Mouse (Mus musculus) neutrophil, adult 83 days (primary cell): ENCODE results near the gene Pdxdc1. TPM values are rescaled to one million over a fixed set of nuclear protein-coding genes. Genes with fewer than 3 reads are reported as not detected.

Experiments
- total RNA-seq, 2 experiments: library from RNA; stranded (reverse); gene quantifications; one replicate each; pipeline ENCODE4 v1.2.4; 2023

Gene Pdxdc1
- total RNA-seq = 10 to 100 TPM; 38.9 to 46.2 TPM

GRCm38 (mm10) chr16:13902888-13903483, at the start of gene Pdxdc1, which contains the start of gene Mpv17l:
Gene Pdxdc1, minus strand, starts transcription at chr16:13903131.
Gene Mpv17l, plus strand, starts transcription at chr16:13903161.

GRCm38 (mm10) chr16:13818560-13819393, 84.2 kb downstream of the Pdxdc1 start, which contains the start of gene Ntan1:
Gene Ntan1, plus strand, starts transcription at chr16:13818845.

Other genes starting within 250 kb of the Pdxdc1 start
- gene Parn, start 235.0 kb downstream of the Pdxdc1 start, total RNA-seq = 10 to 100 TPM in 1 of 2 experiments, 1 to 10 TPM in 1; 9.6 to 10.9 TPM
- gene Bfar, start 231.3 kb downstream of the Pdxdc1 start, total RNA-seq = 10 to 100 TPM; 28.1 to 31.9 TPM
- 1 to 10 TPM; 5.6 to 6.6 TPM for gene 3110001I22Rik, start 231.2 kb downstream of the Pdxdc1 start, total RNA-seq
- gene Pla2g10, start 172.1 kb downstream of the Pdxdc1 start, total RNA-seq = not detected
- gene Rrn3, start 122.4 kb downstream of the Pdxdc1 start, total RNA-seq = 10 to 100 TPM; 11.1 to 11.6 TPM
- gene Ntan1, start 84.3 kb downstream of the Pdxdc1 start, total RNA-seq = 10 to 100 TPM; 38.0 to 39.1 TPM
- gene Mpv17l, start within 50 bp of the Pdxdc1 start, total RNA-seq = under 1 TPM; 0.38 to 0.57 TPM
- gene 2900011O08Rik, start 83.5 kb upstream of the Pdxdc1 start, total RNA-seq = not detected
- under 1 TPM in 1 of 2 experiments, not detected in 1; 0.24 TPM for gene Ifitm7, start 83.8 kb upstream of the Pdxdc1 start, total RNA-seq